Mouse (Mus musculus): Measurements from ENCODE around the gene Fbxo10.
"Not testable (repeated sequence)": the region's sequence is repeated elsewhere in the genome, so short reads cannot be mapped to it uniquely, and the experiment has no call there.

Gene Fbxo10

DNA sequence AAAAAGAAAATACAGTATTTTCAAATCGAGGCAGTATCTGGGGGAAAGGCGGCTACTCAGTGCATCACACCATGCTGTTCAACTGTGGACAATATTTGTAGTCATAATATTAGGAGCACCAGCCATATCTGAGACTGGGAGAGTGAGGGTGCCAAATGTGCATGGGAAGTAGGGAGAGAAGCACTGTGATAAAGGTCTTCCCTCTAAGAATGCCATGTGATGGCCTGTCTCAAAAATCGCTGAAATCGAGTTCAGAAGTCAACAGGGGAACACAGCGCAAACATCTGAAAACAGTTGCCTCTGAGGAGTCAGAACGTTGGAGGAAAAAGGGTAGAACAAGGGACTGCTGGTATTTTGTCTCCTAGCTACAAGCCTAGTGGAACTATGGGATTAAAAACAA is 84.4 kb downstream of the Fbxo10 start:
- DNase-seq: no peak

DNA sequence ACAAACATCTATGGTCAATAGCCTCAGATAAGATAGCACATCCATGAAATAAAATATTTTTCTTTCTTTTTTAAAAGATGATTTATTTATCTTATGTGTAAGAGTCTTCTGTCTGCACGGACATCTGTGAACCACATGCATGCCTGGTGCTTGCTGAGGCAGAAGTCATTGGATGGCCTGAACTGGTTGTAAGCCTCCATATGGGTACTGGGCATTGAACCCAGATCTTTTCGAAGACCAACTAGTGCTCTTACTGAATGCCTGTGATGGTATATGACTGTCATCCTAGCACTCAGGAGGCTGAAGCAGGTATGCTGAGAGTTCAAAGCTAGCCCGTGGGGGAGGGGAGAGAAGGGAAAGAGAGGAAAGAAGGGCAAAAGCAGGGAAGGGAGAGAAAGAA is 86.3 kb downstream of the Fbxo10 start:
- DNase-seq: no peak

- no peak for DNase-seq
Observed at GRCm38 (mm10) chr4:44994776-44995175, 89.6 kb downstream of the Fbxo10 start.

GRCm38 (mm10) chr4:44993847-44994246 is 90.6 kb downstream of the Fbxo10 start:
- DNase-seq: no peak

DNA sequence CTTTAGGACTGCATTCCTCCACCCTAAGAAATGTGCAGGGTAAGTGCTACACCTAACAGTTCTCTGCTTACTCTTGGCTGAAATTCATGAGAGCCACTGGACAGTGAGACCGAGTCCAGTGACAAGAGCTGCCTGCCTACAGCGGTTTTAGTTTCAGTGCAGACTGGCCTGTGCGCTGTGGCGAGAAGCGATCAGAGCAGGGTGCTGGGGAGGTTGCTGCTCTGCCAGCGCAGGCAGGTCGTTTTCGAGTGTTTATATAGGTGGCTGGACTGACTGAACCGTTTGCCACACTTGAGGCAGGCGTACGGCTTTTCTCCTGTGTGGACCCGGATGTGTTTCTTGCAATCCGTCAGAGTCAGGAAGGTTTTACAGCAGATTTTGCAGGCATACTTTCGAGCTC is 91.2 kb downstream of the Fbxo10 start:
- DNase-seq: not testable (repeated sequence)

- not testable (repeated sequence) for DNase-seq
Observed at GRCm38 (mm10) chr4:44992330-44992729, 92.1 kb downstream of the Fbxo10 start.

GRCm38 (mm10) chr4:44990560-44990959 is 93.8 kb downstream of the Fbxo10 start:
- DNase-seq: no peak

Data from kidney, postnatal 36 days (tissue).